Mouse (Mus musculus) liver, adult 2 months (tissue): ENCODE measurements at regions not wholly inside any gene's neighbourhood (a gene's known extent, or its start where the extent isn't known, plus 50 kb on each side); places are given as distances from the start of the nearest gene placed in this dataset.

Experiments used
- CTCF ChIP-seq: fragments of 200-500 bp; IDR thresholded peaks from 2 replicates; pipeline ENCODE4 v1.5.1; 2011; ENCODE audit warnings: low read depth, low read length, control low read depth
- POLR2A ChIP-seq: fragments of 200-500 bp; IDR thresholded peaks from 2 replicates; pipeline ENCODE4 v1.6.1; 2011; ENCODE audit warnings: low read length, control low read depth; ENCODE audit not compliant: insufficient read depth; ENCODE audit errors: extremely low read depth

DNA sequence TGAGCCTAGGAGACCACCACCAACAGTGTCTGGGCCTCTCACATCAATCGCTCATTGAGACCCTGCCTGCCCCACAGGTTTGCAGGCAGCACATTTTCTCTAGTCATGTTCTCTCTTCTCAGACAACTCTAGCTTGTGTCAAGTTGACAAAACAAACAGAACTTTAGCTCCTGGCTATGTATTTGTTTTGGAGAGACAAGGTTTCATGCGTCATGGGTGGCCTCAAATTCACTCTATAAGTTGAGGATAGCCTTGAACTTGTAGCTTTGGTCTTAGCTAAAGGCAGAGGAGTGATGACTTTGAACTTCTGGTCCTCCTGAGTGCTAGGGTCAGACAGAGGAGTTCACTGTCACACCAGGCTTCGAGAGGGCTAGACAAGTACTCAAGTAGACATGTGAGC lies 123.5 kb downstream of the Zfp706 start:
- no peak for TF ChIP-seq CTCF
- no peak for TF ChIP-seq POLR2A
